Mouse (Mus musculus) fat pad, adult 2 months (tissue): ENCODE measurements around the gene Ddx24.
"Not testable (repeated sequence)": the region's sequence is repeated elsewhere in the genome, so short reads cannot be mapped to it uniquely, and the experiment has no call there.

ENCODE experiments used
- DNase-seq: peaks from one replicate; pipeline ENCODE4 v3.0.0-alpha.2; 2011; ENCODE audit warnings: low read depth, low spot score; ENCODE audit errors: extremely low read depth

Gene Ddx24

GRCm38 (mm10) chr12:103425729-103426470 is at the start of gene Ddx24:
Ddx24 (minus strand) TSS chr12:103425830.
- DNase-seq = peak; percentile 87

- no peak for DNase-seq
These were observed 48.9 kb upstream of the Ddx24 start for GRCm38 (mm10) chr12:103474481-103474880.

- no peak for DNase-seq
These were observed 31.5 kb upstream of the Ddx24 start, which contains the start of gene Ifi27l2b for GRCm38 (mm10) chr12:103457140-103457539. Ifi27l2b (minus strand) TSS chr12:103457223.

GRCm38 (mm10) chr12:103456727-103457126 is 31.1 kb upstream of the Ddx24 start:
- DNase-seq = not testable (repeated sequence)

- DNase-seq = no peak
These were observed 27.7 kb upstream of the Ddx24 start for GRCm38 (mm10) chr12:103453361-103453760.

GRCm38 (mm10) chr12:103445060-103445459 is 19.4 kb upstream of the Ddx24 start:
- no peak for DNase-seq

GRCm38 (mm10) chr12:103444261-103444660 is 18.6 kb upstream of the Ddx24 start:
- not testable (repeated sequence) for DNase-seq

GRCm38 (mm10) chr12:103443524-103443923 is 17.9 kb upstream of the Ddx24 start, which contains the start of gene Ifi27l2a:
Ifi27l2a (minus strand) TSS chr12:103443680.
- no peak for DNase-seq

GRCm38 (mm10) chr12:103437601-103438000 is 12.0 kb upstream of the Ddx24 start:
- DNase-seq = peak; percentile 79

- DNase-seq = no peak
These were observed 9.2 kb upstream of the Ddx24 start for GRCm38 (mm10) chr12:103434861-103435260.

- peak; percentile 11 for DNase-seq
These were observed 8.5 kb upstream of the Ddx24 start, which contains the start of gene Ifi27 for GRCm38 (mm10) chr12:103433986-103434731. Ifi27 (plus strand) TSS chr12:103434211.

- DNase-seq = no peak
These were observed 7.8 kb upstream of the Ddx24 start for GRCm38 (mm10) chr12:103433430-103433829.

- DNase-seq = no peak
These were observed 1.1 kb upstream of the Ddx24 start for GRCm38 (mm10) chr12:103426710-103427109.

GRCm38 (mm10) chr12:103425016-103425728 is 458 bp downstream of the Ddx24 start:
- no peak for DNase-seq

- DNase-seq = no peak
These were observed 17.5 kb downstream of the Ddx24 start for GRCm38 (mm10) chr12:103408144-103408543.

GRCm38 (mm10) chr12:103407720-103408119 is 17.9 kb downstream of the Ddx24 start, which contains the start of gene 9330161L09Rik:
9330161L09Rik (minus strand) TSS chr12:103407820.
- no peak for DNase-seq

- no peak for DNase-seq
These were observed 21.5 kb downstream of the Ddx24 start for GRCm38 (mm10) chr12:103404131-103404530.

- no peak for DNase-seq
These were observed 28.9 kb downstream of the Ddx24 start for GRCm38 (mm10) chr12:103396751-103397150.

GRCm38 (mm10) chr12:103395486-103396275 is 29.9 kb downstream of the Ddx24 start:
- no peak for DNase-seq

- no peak for DNase-seq
These were observed 32.1 kb downstream of the Ddx24 start for GRCm38 (mm10) chr12:103393528-103393927.
